Comparison of ENCODE assay signal across 11 mouse cellular contexts in the genomic region with DNA sequence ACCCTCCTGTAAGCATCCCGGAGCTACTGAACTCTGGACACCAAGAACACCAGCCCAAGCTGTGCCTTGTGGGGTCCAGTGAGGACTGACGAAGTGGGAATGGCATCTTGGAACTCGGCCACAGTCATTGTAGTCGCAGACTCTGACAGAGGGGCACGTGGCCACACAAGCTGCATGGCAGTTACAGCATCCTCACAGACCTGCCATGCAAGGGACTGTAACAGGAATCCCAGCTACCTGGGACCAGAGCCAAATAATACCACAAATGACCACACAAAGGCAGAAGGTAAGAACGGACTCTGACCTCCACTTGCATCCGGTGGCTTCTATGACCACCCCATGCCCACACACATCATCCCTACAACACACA. TPM values are rescaled to one million over a fixed set of nuclear protein-coding genes. Genes with fewer than 3 reads are reported as not detected.
A peak's percentile ranks its signal among the peaks of the same experiment; 100 is the strongest.
DNase-seq lines count a peak whose midpoint lies in the region; ATAC-seq and TF ChIP-seq lines count a peak whose summit lies in the region.
"Had no signal": no experiment of that assay in that cellular context is flagged by ENCODE, and none has a peak within 500 bp of the region (broad histone marks: within the 10 kb centered on the region; RNA-seq: fewer than 3 reads in every experiment).

No protein-coding gene starts in this region.

- 0 out of 2 replicates have a peak, but pooled peaks cover 2% of the 10 kb centered on the region for H3K4me1 ChIP-seq in forebrain, embryonic 14.5 days (ENCODE audit: control insufficient read depth, insufficient read depth, low read length)
- no peaks in the 10 kb centered on the region for H3K4me1 ChIP-seq in forebrain, embryonic 12.5 days
- H3K4me1 ChIP-seq: embryonic facial prominence, embryonic 12.5 days had no signal

- H3K9ac ChIP-seq in forebrain, embryonic 14.5 days (ENCODE audit: low read length), result no peak overlapping the region
- H3K9ac ChIP-seq in forebrain, embryonic 12.5 days, result no peak overlapping the region
- H3K9ac ChIP-seq: embryonic facial prominence, embryonic 12.5 days had no signal

- no peak for TF ChIP-seq CTCF in left cerebral cortex, adult 2 months (IDR thresholded peaks at IDR 0.05)

- H3K27ac ChIP-seq in forebrain, embryonic 14.5 days (ENCODE audit: low read depth, low read length), result no peak overlapping the region
- H3K27ac ChIP-seq in forebrain, embryonic 12.5 days, result no peak overlapping the region
- H3K27ac ChIP-seq in left cerebral cortex, adult 2 months, result no peak overlapping the region
- H3K27ac ChIP-seq: embryonic facial prominence, embryonic 12.5 days; midbrain, embryonic 10.5 days had no signal

- H3K4me3 ChIP-seq in forebrain, embryonic 14.5 days (ENCODE audit: low read depth, low read length), result no peak overlapping the region
- H3K4me3 ChIP-seq in forebrain, embryonic 12.5 days (replicated peaks), result no peak overlapping the region
- no peak overlapping the region for H3K4me3 ChIP-seq in left cerebral cortex, adult 2 months
- H3K4me3 ChIP-seq: embryonic facial prominence, embryonic 12.5 days; midbrain, embryonic 10.5 days had no signal

- no peaks in the 10 kb centered on the region for H3K27me3 ChIP-seq in forebrain, embryonic 14.5 days (replicated peaks; ENCODE audit: control insufficient read depth, insufficient read depth, low read length)
- no peaks in the 10 kb centered on the region for H3K27me3 ChIP-seq in forebrain, embryonic 12.5 days
- H3K27me3 ChIP-seq: embryonic facial prominence, embryonic 12.5 days had no signal

- no peaks in the 10 kb centered on the region for H3K36me3 ChIP-seq in forebrain, embryonic 14.5 days (ENCODE audit: control insufficient read depth, insufficient read depth, low read length)
- no peaks in the 10 kb centered on the region for H3K36me3 ChIP-seq in forebrain, embryonic 12.5 days (replicated peaks)
- H3K36me3 ChIP-seq: embryonic facial prominence, embryonic 12.5 days; midbrain, embryonic 10.5 days had no signal

- intact Hi-C loops in left cerebral cortex, postnatal 4 days (cut with DNase I), result loop anchor here (5.0 kb wide), 2 partner anchors 48 to 378 kb away; a partner anchor contains a TSS
- intact Hi-C loops in left cerebral cortex, adult 2 months (cut with DNase I), result loop anchor here (5.0 kb wide), 1 partner anchor 248 kb away; a partner anchor contains a TSS

- ATAC-seq in forebrain, embryonic 14.5 days, result peak; percentile 78
- ATAC-seq in forebrain, embryonic 12.5 days (ENCODE audit: low FRiP score), result no peak
- ATAC-seq in granulocyte monocyte progenitor cell, adult 5-6 weeks (replicated peaks; ENCODE audit: poor library complexity, severe bottlenecking), result peak; percentile 41
- ATAC-seq in frontal cortex, adult (ENCODE audit: low TSS enrichment), result no peak

- H3K4me2 ChIP-seq in forebrain, embryonic 14.5 days (ENCODE audit: low read length), result no peak overlapping the region
- H3K4me2 ChIP-seq in forebrain, embryonic 12.5 days, result no peak overlapping the region
- H3K4me2 ChIP-seq: embryonic facial prominence, embryonic 12.5 days had no signal

- no peaks in the 10 kb centered on the region for H3K9me3 ChIP-seq in forebrain, embryonic 14.5 days (replicated peaks; ENCODE audit: control insufficient read depth, low read length)
- H3K9me3 ChIP-seq in forebrain, embryonic 12.5 days, result no peaks in the 10 kb centered on the region
- H3K9me3 ChIP-seq: embryonic facial prominence, embryonic 12.5 days; midbrain, embryonic 10.5 days had no signal

- 62% methylated on average over 7 of the region's 7 CpGs for WGBS in forebrain, embryonic 14.5 days
- WGBS in forebrain, embryonic 12.5 days, result 79% methylated on average over 7 of the region's 7 CpGs

- peak; percentile 76 for DNase-seq in forebrain, embryonic 14.5 days (ENCODE audit: low spot score)
- DNase-seq in left cerebral cortex, postnatal 4 days, result peak; percentile 61
- DNase-seq in left cerebral cortex, adult 2 months (ENCODE audit: extremely low spot score in 1 of 2, low spot score in 2 of 2), result no peak
- peak; percentile 64 to 75 for DNase-seq in lung, postnatal 4 days
- no peak for DNase-seq in urinary bladder, postnatal 10 days (ENCODE audit: low spot score)
- DNase-seq: adrenal gland, postnatal 25 days had no signal

RNA-seq across cellular contexts. Expression of a gene that starts 20.2 kb away (rescaled TPM):
- 145 and 157 TPM in 2 replicates for polyA plus RNA-seq in forebrain, embryonic 14.5 days (2014; fragmentation: Nextera tagmentation; extraction: Ambion mirVana)
- 180 and 222 TPM in 2 replicates for polyA plus RNA-seq in forebrain, embryonic 12.5 days (2016; fragmentation: Nextera tagmentation; extraction: Ambion mirVana)
- total RNA-seq in left cerebral cortex, postnatal 4 days (2021), result 100 to 1,000 TPM; 125 to 153 TPM
- 10 to 100 TPM; 77.6 to 86.8 TPM for total RNA-seq in left cerebral cortex, adult 2 months (2021)
- 115 and 208 TPM in 2 replicates for total RNA-seq in granulocyte monocyte progenitor cell, adult 5-6 weeks (2014; fragmentation: Nextera tagmentation)
- total RNA-seq in granulocyte monocyte progenitor cell, adult 5-6 weeks (2017), result 50.3 and 50.9 TPM in 2 replicates

RNA-seq across cellular contexts. Expression of a gene that starts 30.9 kb away (rescaled TPM):
- not detected in 2 replicates for polyA plus RNA-seq in forebrain, embryonic 14.5 days (2014; fragmentation: Nextera tagmentation; extraction: Ambion mirVana)
- polyA plus RNA-seq in forebrain, embryonic 12.5 days (2016; fragmentation: Nextera tagmentation; extraction: Ambion mirVana), result not detected in 2 replicates
- total RNA-seq in left cerebral cortex, postnatal 4 days (2021), result under 1 TPM in 1 of 2 experiments, not detected in 1; 0.74 TPM
- total RNA-seq in left cerebral cortex, adult 2 months (2021), result not detected
- total RNA-seq in granulocyte monocyte progenitor cell, adult 5-6 weeks (2014; fragmentation: Nextera tagmentation), result not detected in 2 replicates
- total RNA-seq in granulocyte monocyte progenitor cell, adult 5-6 weeks (2017), result not detected in 2 replicates

RNA-seq across cellular contexts. Expression of a gene that starts 36.5 kb away (rescaled TPM):
- polyA plus RNA-seq in forebrain, embryonic 14.5 days (2014; fragmentation: Nextera tagmentation; extraction: Ambion mirVana), result 6.9 and 7.9 TPM in 2 replicates
- polyA plus RNA-seq in forebrain, embryonic 12.5 days (2016; fragmentation: Nextera tagmentation; extraction: Ambion mirVana), result 11.8 and 15.9 TPM in 2 replicates
- total RNA-seq in left cerebral cortex, postnatal 4 days (2021), result 1 to 10 TPM; 4.9 to 5.5 TPM
- total RNA-seq in left cerebral cortex, adult 2 months (2021), result 1 to 10 TPM; 1.6 to 2.0 TPM
- total RNA-seq in granulocyte monocyte progenitor cell, adult 5-6 weeks (2014; fragmentation: Nextera tagmentation), result not detected in 2 replicates
- total RNA-seq in granulocyte monocyte progenitor cell, adult 5-6 weeks (2017), result 0.34 and 1.5 TPM in 2 replicates

Comparison
In these comparisons a context has a peak if more than half of its experiments do, and no peak if none do; other contexts are left out.
1. ATAC-seq: peak in forebrain, embryonic 14.5 days (single experiment) and granulocyte monocyte progenitor cell, adult 5-6 weeks (single experiment); none in forebrain, embryonic 12.5 days (single experiment) and frontal cortex, adult (single experiment).
2. DNase-seq: peak in forebrain, embryonic 14.5 days (single experiment), left cerebral cortex, postnatal 4 days (single experiment) and lung, postnatal 4 days (2 of 2); none in left cerebral cortex, adult 2 months (0 of 2) and urinary bladder, postnatal 10 days (single experiment).